Mouse (Mus musculus): ENCODE results near the gene Sowaha. TPM values are rescaled to one million over a fixed set of nuclear protein-coding genes. Genes with fewer than 3 reads are reported as not detected.

The Sowaha gene
- polyA plus RNA-seq, 1 experiment: not detected

GRCm38 (mm10) chr11:53435504-53435903, 44.6 kb downstream of the Sowaha start:
- Histone ChIP-seq H3K36me3 (ENCODE audit: control insufficient read depth, insufficient read depth) (no peaks in the 10 kb centered on the region), H3K4me3 (ENCODE audit: insufficient read depth, poor library complexity, severe bottlenecking) (no peak overlapping the region), H3K79me3 (ENCODE audit: low read depth) (no peaks in the 10 kb centered on the region), H3K27me3 (ENCODE audit: control insufficient read depth, insufficient read depth, insufficient read length) (peaks cover 16% of the 10 kb centered on the region), H3K79me2 (ENCODE audit: control insufficient read depth, insufficient read depth) (peaks cover under 1% of the 10 kb centered on the region), H3ac (ENCODE audit: control insufficient read depth, insufficient read length, low read depth) (no peak overlapping the region)
- no peak for TF ChIP-seq MAX (IDR thresholded peaks at IDR 0.05)
- no peak for TF ChIP-seq CEBPB (IDR thresholded peaks at IDR 0.05; ENCODE audit: low read depth)
- TF ChIP-seq CTCF (IDR thresholded peaks at IDR 0.05; ENCODE audit: control insufficient read depth, insufficient read depth, insufficient read length): no peak
- TF ChIP-seq FOSL1 (IDR thresholded peaks at IDR 0.05; ENCODE audit: insufficient read depth, low read length, poor library complexity, severe bottlenecking): no peak
- TF ChIP-seq USF1 (IDR thresholded peaks at IDR 0.05; ENCODE audit: low read depth): no peak
- TF ChIP-seq MYOD1 (IDR thresholded peaks at IDR 0.05; ENCODE audit: control insufficient read depth, insufficient read length, low read depth): no peak

- H3K4me3 ChIP-seq (ENCODE audit: insufficient read depth, poor library complexity, severe bottlenecking): no peak overlapping the region
- TF ChIP-seq MYOD1 (IDR thresholded peaks at IDR 0.05; ENCODE audit: control insufficient read depth, insufficient read length, low read depth): no peak
- no peak for TF ChIP-seq USF1 (IDR thresholded peaks at IDR 0.05; ENCODE audit: low read depth)
- no peak for TF ChIP-seq MYOG (IDR thresholded peaks at IDR 0.05; ENCODE audit: control insufficient read depth, extremely low read depth, insufficient read length)
- TF ChIP-seq CEBPB (IDR thresholded peaks at IDR 0.05; ENCODE audit: low read depth): no peak
- TF ChIP-seq CTCF (IDR thresholded peaks at IDR 0.05; ENCODE audit: control insufficient read depth, insufficient read depth, insufficient read length): no peak
- no peak for TF ChIP-seq MAX (IDR thresholded peaks at IDR 0.05)
- TF ChIP-seq FOSL1 (IDR thresholded peaks at IDR 0.05; ENCODE audit: insufficient read depth, low read length, poor library complexity, severe bottlenecking): no peak
- H3ac ChIP-seq (ENCODE audit: control insufficient read depth, insufficient read length, low read depth): no peak overlapping the region
- H3K27me3 ChIP-seq (ENCODE audit: control insufficient read depth, insufficient read depth, insufficient read length): peaks cover 16% of the 10 kb centered on the region
- H3K79me2 ChIP-seq (ENCODE audit: control insufficient read depth, insufficient read depth): peaks cover 25% of the 10 kb centered on the region
- peaks cover 11% of the 10 kb centered on the region for H3K36me3 ChIP-seq (ENCODE audit: control insufficient read depth, insufficient read depth)
- peaks cover 15% of the 10 kb centered on the region for H3K79me3 ChIP-seq (ENCODE audit: low read depth)
Measured at GRCm38 (mm10) chr11:53433057-53433456, 47.0 kb downstream of the Sowaha start.

- no peak for TF ChIP-seq USF1 (IDR thresholded peaks at IDR 0.05; ENCODE audit: low read depth)
- no peak for TF ChIP-seq MAX (IDR thresholded peaks at IDR 0.05)
- no peak for TF ChIP-seq MYOD1 (IDR thresholded peaks at IDR 0.05; ENCODE audit: control insufficient read depth, insufficient read length, low read depth)
- TF ChIP-seq CEBPB (IDR thresholded peaks at IDR 0.05; ENCODE audit: low read depth): no peak
- no peak for TF ChIP-seq MYOG (IDR thresholded peaks at IDR 0.05; ENCODE audit: control insufficient read depth, extremely low read depth, insufficient read length)
- no peak for TF ChIP-seq CTCF (IDR thresholded peaks at IDR 0.05; ENCODE audit: control insufficient read depth, insufficient read depth, insufficient read length)
- TF ChIP-seq FOSL1 (IDR thresholded peaks at IDR 0.05; ENCODE audit: insufficient read depth, low read length, poor library complexity, severe bottlenecking): no peak
- H3K36me3 ChIP-seq (ENCODE audit: control insufficient read depth, insufficient read depth): peaks cover 24% of the 10 kb centered on the region
- H3ac ChIP-seq (ENCODE audit: control insufficient read depth, insufficient read length, low read depth): no peak overlapping the region
- H3K79me2 ChIP-seq (ENCODE audit: control insufficient read depth, insufficient read depth): peaks cover 26% of the 10 kb centered on the region
- peaks cover 5% of the 10 kb centered on the region for H3K27me3 ChIP-seq (ENCODE audit: control insufficient read depth, insufficient read depth, insufficient read length)
- peak overlapping the region; percentile 92 for H3K4me3 ChIP-seq (ENCODE audit: insufficient read depth, poor library complexity, severe bottlenecking)
- H3K79me3 ChIP-seq (ENCODE audit: low read depth): peaks cover 15% of the 10 kb centered on the region
Measured at GRCm38 (mm10) chr11:53431347-53432056, 48.6 kb downstream of the Sowaha start.

- H3K36me3 ChIP-seq (ENCODE audit: control insufficient read depth, insufficient read depth): peaks cover 24% of the 10 kb centered on the region
- peaks cover 5% of the 10 kb centered on the region for H3K27me3 ChIP-seq (ENCODE audit: control insufficient read depth, insufficient read depth, insufficient read length)
- H3K79me2 ChIP-seq (ENCODE audit: control insufficient read depth, insufficient read depth): peaks cover 26% of the 10 kb centered on the region
- TF ChIP-seq MAX (IDR thresholded peaks at IDR 0.05): peak; percentile 19
- TF ChIP-seq MYOD1 (IDR thresholded peaks at IDR 0.05; ENCODE audit: control insufficient read depth, insufficient read length, low read depth): no peak
- TF ChIP-seq CEBPB (IDR thresholded peaks at IDR 0.05; ENCODE audit: low read depth): no peak
- peak; percentile 62 for TF ChIP-seq USF1 (IDR thresholded peaks at IDR 0.05; ENCODE audit: low read depth)
- H3K4me3 ChIP-seq (ENCODE audit: insufficient read depth, poor library complexity, severe bottlenecking): peak within 1 kb of the TSS; percentile 92
- H3ac ChIP-seq (ENCODE audit: control insufficient read depth, insufficient read length, low read depth): peak within 1 kb of the TSS; percentile 99
- peaks cover 15% of the 10 kb centered on the region for H3K79me3 ChIP-seq (ENCODE audit: low read depth)
Measured at GRCm38 (mm10) chr11:53430670-53431346, 49.3 kb downstream of the Sowaha start, which contains the start of the genes Uqcrq and Gdf9. Gene Uqcrq, minus strand, starts transcription at chr11:53430831. Gene Gdf9, plus strand, starts transcription at chr11:53431023.

GRCm38 (mm10) chr11:53430300-53430669, 49.8 kb downstream of the Sowaha start:
- Histone ChIP-seq H3K27me3 (ENCODE audit: control insufficient read depth, insufficient read depth, insufficient read length) (peaks cover 4% of the 10 kb centered on the region), H3K79me3 (ENCODE audit: low read depth) (peaks cover 15% of the 10 kb centered on the region), H3K79me2 (ENCODE audit: control insufficient read depth, insufficient read depth) (peaks cover 26% of the 10 kb centered on the region), H3K4me3 (ENCODE audit: insufficient read depth, poor library complexity, severe bottlenecking) (peak overlapping the region; percentile 92), H3ac (ENCODE audit: control insufficient read depth, insufficient read length, low read depth) (peak overlapping the region; percentile 99), H3K36me3 (ENCODE audit: control insufficient read depth, insufficient read depth) (peaks cover 24% of the 10 kb centered on the region)
- TF ChIP-seq MAX (IDR thresholded peaks at IDR 0.05) (peak; percentile 37), CTCF (IDR thresholded peaks at IDR 0.05; ENCODE audit: control insufficient read depth, insufficient read depth, insufficient read length) (no peak), CEBPB (IDR thresholded peaks at IDR 0.05; ENCODE audit: low read depth) (peak; percentile 62), USF1 (IDR thresholded peaks at IDR 0.05; ENCODE audit: low read depth) (no peak), MYOD1 (IDR thresholded peaks at IDR 0.05; ENCODE audit: control insufficient read depth, insufficient read length, low read depth) (no peak), FOSL1 (IDR thresholded peaks at IDR 0.05; ENCODE audit: insufficient read depth, low read length, poor library complexity, severe bottlenecking) (no peak)

Measured in C2C12 (cell line).